Mouse (Mus musculus) lung, postnatal 0 days (tissue): ENCODE data around the gene 5330417H12Rik.

ENCODE experiments used
- CTCF ChIP-seq: IDR thresholded peaks from 2 replicates; pipeline ENCODE4 v1.5.1; 2016; ENCODE audit warnings: antibody characterized with exemption, mild to moderate bottlenecking
- EP300 ChIP-seq: IDR thresholded peaks from 2 replicates; pipeline ENCODE4 v1.6.1; 2016; ENCODE audit warnings: antibody characterized with exemption, mild to moderate bottlenecking, control low read depth

DNA sequence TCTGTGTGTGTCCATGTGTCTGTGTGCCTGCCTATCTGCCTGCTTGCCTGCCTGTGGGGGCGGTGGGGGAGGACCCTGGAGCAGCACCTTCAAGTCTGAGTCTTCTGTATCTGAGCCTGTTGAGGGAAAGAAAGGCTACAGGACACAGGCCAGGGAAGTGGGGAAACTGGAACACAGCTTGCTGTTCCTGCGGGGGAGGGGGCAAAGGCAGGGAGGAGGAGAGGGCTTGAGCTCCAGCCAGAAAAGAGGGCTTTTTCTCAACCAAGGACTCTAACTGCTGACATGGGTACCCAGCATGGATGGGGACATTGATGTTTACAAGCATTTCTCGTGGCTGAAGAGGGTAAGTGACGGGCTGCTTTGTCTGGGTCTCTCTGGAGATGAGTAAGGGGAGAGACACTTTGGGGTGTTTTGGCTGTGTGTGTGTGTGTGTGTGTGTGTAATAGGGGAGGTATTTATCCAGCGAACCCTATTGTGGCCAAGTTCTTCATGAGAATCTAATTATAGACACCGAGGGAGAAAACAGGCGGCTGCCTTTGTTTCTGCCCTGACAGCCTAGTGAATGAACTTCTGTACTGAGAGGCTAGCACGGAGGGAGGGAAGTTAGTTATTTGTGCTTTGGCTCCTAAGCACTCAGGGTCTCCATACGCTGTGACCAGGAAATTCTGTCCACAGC lies 40.8 kb upstream of the 5330417H12Rik start:
- TF ChIP-seq CTCF = no peak
- no peak for TF ChIP-seq EP300
